Mouse (Mus musculus): ENCODE results near the gene Stk19. TPM values are rescaled to one million over a fixed set of nuclear protein-coding genes. Genes with fewer than 3 reads are reported as not detected.

Gene Stk19
- polyA plus RNA-seq, 1 experiment from 2014 or later: 29.4 TPM

GRCm38 (mm10) chr17:34795016-34795415 lies 41.7 kb downstream of the Stk19 start:
- Histone ChIP-seq H3K9ac (no peak overlapping the region), H3K27me3 (no peaks in the 10 kb centered on the region), H3K4me1 (no peaks in the 10 kb centered on the region), H3K4me3 (no peak overlapping the region), H3K36me3 (no peaks in the 10 kb centered on the region), H3K27ac (no peak overlapping the region), H3K9me3 (no peaks in the 10 kb centered on the region), H3K4me2 (no peak overlapping the region)
- 86% methylated on average over 10 of the region's 10 CpGs for WGBS
- ATAC-seq (ENCODE audit: insufficient number of reproducible peaks, insufficient read depth, low FRiP score, low TSS enrichment, low read depth): no peak

GRCm38 (mm10) chr17:34777680-34778325 lies 58.9 kb downstream of the Stk19 start:
- H3K4me1 ChIP-seq: peaks cover 10% of the 10 kb centered on the region
- no peak overlapping the region for H3K4me2 ChIP-seq
- peaks cover 19% of the 10 kb centered on the region for H3K9me3 ChIP-seq
- no peak overlapping the region for H3K4me3 ChIP-seq
- H3K9ac ChIP-seq: no peak overlapping the region
- H3K27ac ChIP-seq: peak overlapping the region; percentile 80
- 55% methylated on average over 9 of the region's 9 CpGs for WGBS
- no peaks in the 10 kb centered on the region for H3K36me3 ChIP-seq
- no peaks in the 10 kb centered on the region for H3K27me3 ChIP-seq
- no peak for ATAC-seq (ENCODE audit: insufficient number of reproducible peaks, insufficient read depth, low FRiP score, low TSS enrichment, low read depth)

Small RNA genes within 50 kb of the gene (microRNA-seq; reads per million reads assigned to microRNA genes)
- gene Mir6970 (not detected), gene Mir6971 (4.1 reads per million, percentile 16 among the genes with 10 or more reads in this experiment), gene Mir6972 (not detected)

Other genes with a start within 250 kb of the Stk19 start
- 5.3 and 6.0 TPM in 2 replicates for gene Gpsm3, start 247.1 kb downstream of the Stk19 start, polyA plus RNA-seq (2015; fragmentation: Nextera tagmentation; extraction: Ambion mirVana)
- 14.8 and 19.2 TPM in 2 replicates for gene Pbx2, start 245.7 kb downstream of the Stk19 start, polyA plus RNA-seq (2015; fragmentation: Nextera tagmentation; extraction: Ambion mirVana)
- 3.6 and 4.2 TPM in 2 replicates for gene Ager, start 239.1 kb downstream of the Stk19 start, polyA plus RNA-seq (2015; fragmentation: Nextera tagmentation; extraction: Ambion mirVana)
- gene Rnf5, start 233.3 kb downstream of the Stk19 start, polyA plus RNA-seq (2015; fragmentation: Nextera tagmentation; extraction: Ambion mirVana): 130 and 132 TPM in 2 replicates
- 50.7 and 57.5 TPM in 2 replicates for gene Agpat1, start 232.7 kb downstream of the Stk19 start, polyA plus RNA-seq (2015; fragmentation: Nextera tagmentation; extraction: Ambion mirVana)
- 7.5 and 10.2 TPM in 2 replicates for gene Egfl8, start 221.0 kb downstream of the Stk19 start, polyA plus RNA-seq (2015; fragmentation: Nextera tagmentation; extraction: Ambion mirVana)
- 21.6 and 22.2 TPM in 2 replicates for gene Ppt2, start 208.4 kb downstream of the Stk19 start, polyA plus RNA-seq (2015; fragmentation: Nextera tagmentation; extraction: Ambion mirVana)
- gene Prrt1, start 207.4 kb downstream of the Stk19 start, polyA plus RNA-seq (2015; fragmentation: Nextera tagmentation; extraction: Ambion mirVana): 0.55 and 0.78 TPM in 2 replicates
- gene Fkbpl, start 192.2 kb downstream of the Stk19 start, polyA plus RNA-seq (2015; fragmentation: Nextera tagmentation; extraction: Ambion mirVana): 15.0 and 18.0 TPM in 2 replicates
- gene Atf6b, start 189.8 kb downstream of the Stk19 start, polyA plus RNA-seq (2015; fragmentation: Nextera tagmentation; extraction: Ambion mirVana): 97.8 and 106 TPM in 2 replicates
- 0.03 and 0.04 TPM in 2 replicates for gene Tnxb, start 166.4 kb downstream of the Stk19 start, polyA plus RNA-seq (2015; fragmentation: Nextera tagmentation; extraction: Ambion mirVana)
- gene C4b, start 93.1 kb downstream of the Stk19 start, polyA plus RNA-seq (2015; fragmentation: Nextera tagmentation; extraction: Ambion mirVana): 0.34 TPM in 1 of 2 replicates, not detected in the other
- not detected in 2 replicates for gene Cyp21a1, start 32.4 kb downstream of the Stk19 start, polyA plus RNA-seq (2015; fragmentation: Nextera tagmentation; extraction: Ambion mirVana)
- gene Dxo, start 74 bp upstream of the Stk19 start, polyA plus RNA-seq (2015; fragmentation: Nextera tagmentation; extraction: Ambion mirVana): 66.3 and 75.1 TPM in 2 replicates
- gene Skiv2l, start 13.3 kb upstream of the Stk19 start, polyA plus RNA-seq (2015; fragmentation: Nextera tagmentation; extraction: Ambion mirVana): 52.2 and 55.6 TPM in 2 replicates
- gene Nelfe, start 13.4 kb upstream of the Stk19 start, polyA plus RNA-seq (2015; fragmentation: Nextera tagmentation; extraction: Ambion mirVana): 119 and 126 TPM in 2 replicates
- gene Cfb, start 25.6 kb upstream of the Stk19 start, polyA plus RNA-seq (2015; fragmentation: Nextera tagmentation; extraction: Ambion mirVana): 1.6 and 5.7 TPM in 2 replicates
- 5.5 and 7.1 TPM in 2 replicates for gene Zbtb12, start 42.5 kb upstream of the Stk19 start, polyA plus RNA-seq (2015; fragmentation: Nextera tagmentation; extraction: Ambion mirVana)
- gene Gm20547, start 45.1 kb upstream of the Stk19 start, polyA plus RNA-seq (2015; fragmentation: Nextera tagmentation; extraction: Ambion mirVana): not detected in 2 replicates
- gene C2, start 61.3 kb upstream of the Stk19 start, polyA plus RNA-seq (2015; fragmentation: Nextera tagmentation; extraction: Ambion mirVana): 2.7 and 3.2 TPM in 2 replicates
- gene Ehmt2, start 61.5 kb upstream of the Stk19 start, polyA plus RNA-seq (2015; fragmentation: Nextera tagmentation; extraction: Ambion mirVana): 98.5 and 100 TPM in 2 replicates
- gene Slc44a4, start 77.5 kb upstream of the Stk19 start, polyA plus RNA-seq (2015; fragmentation: Nextera tagmentation; extraction: Ambion mirVana): 0.24 and 0.83 TPM in 2 replicates
- gene Neu1, start 94.3 kb upstream of the Stk19 start, polyA plus RNA-seq (2015; fragmentation: Nextera tagmentation; extraction: Ambion mirVana): 18.8 and 20.3 TPM in 2 replicates
- gene Hspa1b, start 122.3 kb upstream of the Stk19 start, polyA plus RNA-seq (2015; fragmentation: Nextera tagmentation; extraction: Ambion mirVana): 0.53 and 0.87 TPM in 2 replicates
- gene Gm20481, start 133.0 kb upstream of the Stk19 start, polyA plus RNA-seq (2015; fragmentation: Nextera tagmentation; extraction: Ambion mirVana): not detected in 2 replicates
- 5.8 and 6.1 TPM in 2 replicates for gene Hspa1a, start 135.2 kb upstream of the Stk19 start, polyA plus RNA-seq (2015; fragmentation: Nextera tagmentation; extraction: Ambion mirVana)
- gene Hspa1l, start 135.8 kb upstream of the Stk19 start, polyA plus RNA-seq (2015; fragmentation: Nextera tagmentation; extraction: Ambion mirVana): 0.77 and 0.85 TPM in 2 replicates
- gene Lsm2, start 144.9 kb upstream of the Stk19 start, polyA plus RNA-seq (2015; fragmentation: Nextera tagmentation; extraction: Ambion mirVana): 190 and 227 TPM in 2 replicates
- gene Vars, start 164.0 kb upstream of the Stk19 start, polyA plus RNA-seq (2015; fragmentation: Nextera tagmentation; extraction: Ambion mirVana): 102 and 112 TPM in 2 replicates
- 0.33 and 0.38 TPM in 2 replicates for gene Vwa7, start 179.6 kb upstream of the Stk19 start, polyA plus RNA-seq (2015; fragmentation: Nextera tagmentation; extraction: Ambion mirVana)
- 14.2 and 19.5 TPM in 2 replicates for gene Sapcd1, start 191.1 kb upstream of the Stk19 start, polyA plus RNA-seq (2015; fragmentation: Nextera tagmentation; extraction: Ambion mirVana)
- gene Msh5, start 209.8 kb upstream of the Stk19 start, polyA plus RNA-seq (2015; fragmentation: Nextera tagmentation; extraction: Ambion mirVana): 3.5 and 3.6 TPM in 2 replicates
- gene Clic1, start 213.0 kb upstream of the Stk19 start, polyA plus RNA-seq (2015; fragmentation: Nextera tagmentation; extraction: Ambion mirVana): 243 and 254 TPM in 2 replicates
- 358 and 374 TPM in 2 replicates for gene Ddah2, start 222.1 kb upstream of the Stk19 start, polyA plus RNA-seq (2015; fragmentation: Nextera tagmentation; extraction: Ambion mirVana)
- gene Ly6g6c, start 228.4 kb upstream of the Stk19 start, polyA plus RNA-seq (2015; fragmentation: Nextera tagmentation; extraction: Ambion mirVana): 0.87 and 1.0 TPM in 2 replicates
- gene Mpig6b, start 229.2 kb upstream of the Stk19 start, polyA plus RNA-seq (2015; fragmentation: Nextera tagmentation; extraction: Ambion mirVana): 0.77 and 0.89 TPM in 2 replicates
- gene Ly6g6e, start 240.0 kb upstream of the Stk19 start, polyA plus RNA-seq (2015; fragmentation: Nextera tagmentation; extraction: Ambion mirVana): 4.3 and 4.9 TPM in 2 replicates
- gene Ly6g6d, start 241.1 kb upstream of the Stk19 start, polyA plus RNA-seq (2015; fragmentation: Nextera tagmentation; extraction: Ambion mirVana): 0.77 and 1.3 TPM in 2 replicates
- gene Ly6g6f, start 248.7 kb upstream of the Stk19 start, polyA plus RNA-seq (2015; fragmentation: Nextera tagmentation; extraction: Ambion mirVana): 0.18 and 0.23 TPM in 2 replicates